Mouse (Mus musculus) Patski (cell line): ENCODE data around the gene Cap2. TPM values are rescaled to one million over a fixed set of nuclear protein-coding genes. Genes with fewer than 3 reads are reported as not detected.

ENCODE experiments used
- ATAC-seq: fragments of 100-300 bp; one replicate; pipeline ENCODE4 v1.8.0; 2021
- CTCF ChIA-PET: fragments of 350-600 bp; sonication (Branson Sonifier 250); formaldehyde crosslinking; loops from one replicate; lab custom pipeline; 2022; ENCODE audit warnings: inconsistent platforms; lab: Charles Lee
- POLR2A ChIA-PET: fragments of 350-600 bp; sonication (Branson Sonifier 250); formaldehyde crosslinking; loops from one replicate; lab custom pipeline; 2022; ENCODE audit warnings: antibody characterized with exemption, inconsistent platforms; lab: Charles Lee
- DNase-seq: peaks from one replicate; pipeline ENCODE4 v3.0.0-alpha.2; 2011; ENCODE audit warnings: low read depth, low spot score
- H3K27me3 ChIP-seq: fragments of 371-371 bp; one replicate; pipeline ENCODE4 v1.5.1; 2021
- CTCF ChIP-seq: fragments of 100-300 bp; IDR thresholded peaks from one replicate; pipeline ENCODE4 v1.5.1; 2021
- in situ Hi-C: fragments of 300-500 bp; cut with MboI; formaldehyde crosslinking; loops from 3 replicates; pipeline ENCODE4 v1.11.1; 2018; ENCODE audit warnings: low pct_unique_long_range_greater_than_20kb, mixed read lengths
- polyA plus RNA-seq: library from polyadenylated mRNA; unstranded; gene quantifications from one replicate; pipeline ENCODE4 v1.2.3, GENCODE M21; 2021

Gene Cap2
- polyA plus RNA-seq, 1 experiment from 2014 or later: not detected

DNA sequence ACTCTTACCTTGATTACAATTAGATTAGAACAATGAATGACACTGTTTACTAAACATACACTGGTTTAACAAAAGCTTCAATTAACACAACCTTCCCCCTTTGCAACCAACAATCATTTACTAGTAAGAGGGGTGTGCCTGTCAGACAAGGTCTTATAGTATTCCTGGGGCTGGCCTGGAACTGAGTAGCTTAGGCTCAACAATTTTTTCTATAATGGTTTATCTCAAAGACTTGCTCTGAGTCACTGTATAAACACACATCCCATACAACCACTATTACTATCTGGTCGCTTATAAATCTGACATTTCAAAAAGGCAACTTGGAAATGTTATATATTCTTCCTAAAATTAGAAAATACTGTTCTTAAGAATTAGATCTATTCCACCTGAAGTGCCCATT, 181.7 kb downstream of the Cap2 start:
- in situ Hi-C loops: no loop called here
- TF ChIP-seq CTCF: no peak
- ChIA-PET CTCF (interaction anchor here (1.2 to 2.2 kb wide), 3 partner anchors 9 to 16 kb away, joined by 3 to 10 read pairs (median 4); no protein-coding TSS in a partner anchor), POLR2A (interaction anchor here (1.2 kb wide), 1 partner anchor 13 kb away, joined by 3 read pairs; no protein-coding TSS in a partner anchor)
- ATAC-seq: no peak
- no peak for DNase-seq
- H3K27me3 ChIP-seq: no peaks in the 10 kb centered on the region

DNA sequence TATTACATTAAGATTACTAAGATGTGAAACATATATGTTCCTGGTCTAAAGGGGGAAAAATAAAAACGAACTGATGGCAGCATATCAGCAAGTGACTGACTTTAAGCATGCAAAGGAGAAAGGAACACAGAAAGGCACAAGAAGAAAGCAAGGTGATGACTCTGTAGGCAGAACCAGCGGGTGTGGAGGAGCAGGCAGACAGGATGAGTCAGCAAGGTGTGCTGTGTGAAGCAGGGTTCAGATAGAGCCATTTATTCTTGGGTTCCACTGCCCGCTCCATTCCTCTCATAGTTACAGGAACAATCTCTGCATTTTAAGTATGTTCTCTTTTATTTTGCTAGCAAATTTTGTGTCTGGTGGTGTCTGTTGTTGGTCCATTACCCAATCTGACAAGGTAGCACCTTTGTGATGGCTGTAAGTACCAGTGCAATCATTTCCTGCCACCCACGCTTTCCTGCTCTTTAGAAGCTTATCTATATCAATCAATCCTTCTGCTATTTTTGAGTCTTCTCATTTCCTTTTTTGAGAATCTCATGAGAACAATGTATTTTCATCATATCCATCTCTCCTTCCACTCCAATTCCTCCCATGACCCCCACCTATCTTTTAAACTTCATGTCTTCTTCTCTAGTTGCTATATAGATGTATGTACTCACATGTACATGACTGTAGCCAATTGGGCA, 189.1 kb downstream of the Cap2 start:
- ChIA-PET POLR2A (no interaction called here), CTCF (interaction anchor here (1.5 kb wide), 1 partner anchor 12 kb away, joined by 3 read pairs; no protein-coding TSS in a partner anchor)
- in situ Hi-C loops: no loop called here
- ATAC-seq: no peak
- no peak for DNase-seq
- TF ChIP-seq CTCF: no peak
- no peaks in the 10 kb centered on the region for H3K27me3 ChIP-seq

DNA sequence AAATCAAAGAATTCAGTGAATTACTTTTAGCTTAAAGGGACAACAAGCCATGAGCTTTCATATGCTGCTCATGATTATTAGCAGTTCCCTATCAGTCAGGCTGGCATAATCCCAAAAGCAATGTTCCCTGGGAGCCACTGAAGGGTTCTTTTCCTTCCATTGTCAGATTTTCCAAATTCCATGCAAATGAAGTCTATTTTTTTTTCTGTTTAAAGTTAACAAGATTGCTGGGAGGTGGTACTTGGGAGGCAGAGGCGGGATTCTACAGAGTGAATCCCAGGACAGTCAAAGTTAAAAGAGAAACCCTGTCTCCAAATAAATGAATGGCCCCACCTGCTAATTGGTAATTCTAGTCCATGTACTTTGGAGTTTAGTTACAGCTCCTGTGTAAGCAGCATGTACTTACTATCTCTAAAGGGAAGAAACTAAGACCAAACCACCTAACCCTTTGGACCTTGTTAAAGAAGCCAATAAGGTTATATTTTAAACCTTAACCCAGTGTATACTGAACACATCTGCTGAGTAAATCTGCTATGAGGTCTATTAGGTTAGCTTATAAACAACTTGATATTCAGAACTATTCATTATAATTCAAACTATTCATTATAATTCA, 193.8 kb downstream of the Cap2 start:
- no peak for TF ChIP-seq CTCF

DNA sequence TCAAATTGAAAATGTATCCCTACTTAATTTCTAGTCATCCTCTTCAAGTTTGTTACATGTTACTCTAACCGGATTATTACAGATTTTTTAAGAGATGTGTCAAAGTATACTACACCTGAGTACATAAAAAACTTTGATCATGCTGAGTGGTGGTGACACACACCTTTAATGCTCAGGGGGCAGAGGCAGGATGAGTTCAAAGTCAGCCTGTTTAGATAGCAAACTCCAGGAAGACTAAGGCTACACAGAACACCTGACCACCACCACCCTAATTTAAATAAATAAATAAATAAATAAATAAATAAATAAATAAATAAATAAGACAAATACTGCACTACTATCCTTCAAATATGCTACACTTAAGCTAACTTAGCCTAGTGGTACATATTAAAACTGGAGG, 194.3 kb downstream of the Cap2 start:
- ChIA-PET CTCF (no interaction called here), POLR2A (interaction anchor here (1.2 kb wide), 1 partner anchor 17 kb away, joined by 3 read pairs; no protein-coding TSS in a partner anchor)
- no peaks in the 10 kb centered on the region for H3K27me3 ChIP-seq
- in situ Hi-C loops: no loop called here
- ATAC-seq: no peak
- no peak for TF ChIP-seq CTCF
- no peak for DNase-seq

More for the DNA sequence above, 193.8 kb downstream of the Cap2 start:
- DNase-seq (no peak), ATAC-seq (no peak)
- ChIA-PET POLR2A (interaction anchor here (1.2 kb wide), 1 partner anchor 16 kb away, joined by 3 read pairs; no protein-coding TSS in a partner anchor), CTCF (interaction anchor here (1.8 kb wide), 1 partner anchor 11 kb away, joined by 10 read pairs; no protein-coding TSS in a partner anchor)
- no peaks in the 10 kb centered on the region for H3K27me3 ChIP-seq
- in situ Hi-C loops: no loop called here

DNA sequence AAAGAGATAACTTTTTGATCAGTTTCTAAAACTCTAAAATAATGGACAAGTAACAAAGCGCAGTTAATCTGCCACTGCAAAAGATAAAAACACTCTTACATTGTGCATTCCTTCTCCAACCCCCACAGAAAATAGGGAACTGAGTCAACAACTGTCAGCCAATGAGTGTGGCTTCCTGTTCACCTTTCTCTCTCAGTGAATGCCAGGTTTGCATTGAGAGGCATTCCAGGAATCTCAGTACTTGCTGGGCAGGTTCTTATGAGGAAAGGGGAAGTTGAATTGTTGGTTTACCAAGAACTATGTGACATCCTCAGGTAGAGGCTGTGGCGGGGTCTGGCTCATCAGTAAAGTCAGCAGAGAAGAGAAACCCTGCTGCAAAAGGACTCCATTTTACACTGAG, 195.1 kb downstream of the Cap2 start:
- DNase-seq (no peak), ATAC-seq (no peak)
- H3K27me3 ChIP-seq: no peaks in the 10 kb centered on the region
- no peak for TF ChIP-seq CTCF
- CTCF ChIA-PET: no interaction called here
- in situ Hi-C loops: no loop called here
- POLR2A ChIA-PET: no interaction called here

DNA sequence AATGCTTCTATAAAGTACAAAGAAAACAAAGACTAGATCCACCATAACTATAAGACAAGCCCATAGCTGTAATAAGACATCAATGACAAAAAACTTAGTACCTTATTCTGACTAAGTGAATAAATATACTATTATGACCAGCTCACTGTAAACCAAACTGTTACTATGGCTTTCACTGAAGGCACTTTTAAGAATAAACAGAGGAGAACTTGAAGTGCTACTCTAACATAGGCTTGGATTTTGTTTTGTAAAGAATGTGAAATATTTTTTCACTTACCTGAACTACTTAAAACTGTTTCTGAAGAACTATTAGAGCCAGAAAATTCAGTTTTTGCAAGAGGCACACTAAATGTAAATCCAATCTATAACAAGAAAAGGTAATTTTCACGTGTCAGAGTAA, 197.7 kb downstream of the Cap2 start:
- no peak for DNase-seq
- no peak for TF ChIP-seq CTCF
- POLR2A ChIA-PET: no interaction called here
- no peak for ATAC-seq
- in situ Hi-C loops: no loop called here
- CTCF ChIA-PET: interaction anchor here (1.0 to 1.3 kb wide), 2 partner anchors 11 to 16 kb away, joined by 3 read pairs; no protein-coding TSS in a partner anchor
- H3K27me3 ChIP-seq: no peaks in the 10 kb centered on the region

Other genes starting within 250 kb of the Cap2 start
- not detected for gene Stmnd1, start 228.1 kb upstream of the Cap2 start, polyA plus RNA-seq
- 0.05 TPM for gene Rbm24, start 83.4 kb upstream of the Cap2 start, polyA plus RNA-seq
- gene Fam8a1, start 167.7 kb downstream of the Cap2 start, polyA plus RNA-seq: 52.0 TPM
- gene Nup153, start 226.1 kb downstream of the Cap2 start, polyA plus RNA-seq: 48.9 TPM